8 mouse cellular contexts compared by ENCODE assay signal in the genomic region with DNA sequence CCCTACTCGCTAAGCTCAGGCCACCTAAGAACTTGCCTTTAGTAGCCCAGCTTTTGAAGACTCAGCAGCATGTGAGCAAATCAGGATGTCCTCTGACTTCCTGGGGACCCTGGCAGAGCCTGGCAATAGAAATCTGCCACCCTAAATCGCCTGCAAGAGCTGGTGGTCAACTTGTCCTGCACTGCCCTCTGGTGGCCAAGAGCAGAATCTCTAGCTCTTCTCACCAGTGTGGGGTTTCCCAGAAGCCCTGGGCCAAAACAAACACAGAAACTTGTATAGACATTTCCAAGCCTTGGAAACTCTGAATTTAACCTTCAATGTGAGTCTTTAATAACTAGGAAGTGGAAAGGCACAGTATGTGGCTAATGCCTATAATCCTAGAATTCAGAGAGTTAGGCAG. TPM values are rescaled to one million over a fixed set of nuclear protein-coding genes. Genes with fewer than 3 reads are reported as not detected.
DNase-seq lines count a peak whose midpoint lies in the region; ATAC-seq and TF ChIP-seq lines count a peak whose summit lies in the region.

No protein-coding gene starts in this region.

- no peaks in the 10 kb centered on the region for H3K27me3 ChIP-seq in Patski
- no peaks in the 10 kb centered on the region for H3K27me3 ChIP-seq in forebrain, postnatal 0 days (ENCODE audit: insufficient read depth, low read length)
- no peaks in the 10 kb centered on the region for H3K27me3 ChIP-seq in hindbrain, embryonic 11.5 days (ENCODE audit: control insufficient read depth, insufficient read depth, low read length)

- H3K36me3 ChIP-seq in forebrain, postnatal 0 days (ENCODE audit: insufficient read depth), result no peaks in the 10 kb centered on the region
- no peaks in the 10 kb centered on the region for H3K36me3 ChIP-seq in hindbrain, embryonic 11.5 days (ENCODE audit: control insufficient read depth, insufficient read depth, low read length)

- peak; percentile 96 for TF ChIP-seq CTCF in Patski (IDR thresholded peaks at IDR 0.05)
- peak; percentile 95 for TF ChIP-seq CTCF in forebrain, postnatal 0 days (IDR thresholded peaks at IDR 0.05; ENCODE audit: low read depth)

- in situ Hi-C loops in Patski (cut with MboI; ENCODE audit: low pct_unique_long_range_greater_than_20kb), result loop anchor here (25.0 kb wide), 1 partner anchor 582 kb away; a partner anchor contains a TSS

- no peak overlapping the region for H3K9ac ChIP-seq in forebrain, postnatal 0 days
- H3K9ac ChIP-seq in hindbrain, embryonic 11.5 days (ENCODE audit: low read depth, low read length), result no peak overlapping the region

- H3K4me3 ChIP-seq in forebrain, postnatal 0 days (ENCODE audit: low read depth, low read length), result no peak overlapping the region
- no peak overlapping the region for H3K4me3 ChIP-seq in hindbrain, embryonic 11.5 days (ENCODE audit: low read depth, low read length)

- POLR2A ChIA-PET in Patski (lab: Charles Lee), result interaction anchor here (1.2 kb wide), 1 partner anchor 20 kb away, joined by 3 read pairs; no protein-coding TSS in a partner anchor

- WGBS in forebrain, postnatal 0 days, result 28% methylated on average over 2 of the region's 2 CpGs
- 33% methylated on average over 2 of the region's 2 CpGs for WGBS in hindbrain, embryonic 11.5 days

- peak; percentile 49 for ATAC-seq in Patski
- peak; percentile 82 for ATAC-seq in forebrain, postnatal 0 days
- ATAC-seq in hindbrain, embryonic 11.5 days (ENCODE audit: low FRiP score), result no peak
- ATAC-seq in megakaryocyte, adult 5-6 weeks (ENCODE audit: poor library complexity, severe bottlenecking), result peak; percentile 86

- no peak overlapping the region for H3K27ac ChIP-seq in forebrain, postnatal 0 days (ENCODE audit: low read depth, low read length)
- H3K27ac ChIP-seq in hindbrain, embryonic 11.5 days (ENCODE audit: low read depth, low read length), result no peak overlapping the region

- no peaks in the 10 kb centered on the region for H3K4me1 ChIP-seq in forebrain, postnatal 0 days (ENCODE audit: insufficient read depth)
- no peaks in the 10 kb centered on the region for H3K4me1 ChIP-seq in hindbrain, embryonic 11.5 days (replicated peaks; ENCODE audit: control insufficient read depth, insufficient read depth, low read length)

- CTCF ChIA-PET in Patski (lab: Charles Lee), result interaction anchor here (0.7 to 3.8 kb wide), 18 partner anchors 11 to 284 kb away, joined by 3 to 36 read pairs (median 4); no protein-coding TSS in a partner anchor

- peak; percentile 43 for DNase-seq in Patski (ENCODE audit: low read depth, low spot score)
- peak; percentile 84 to 93 for DNase-seq in cerebellum, adult 18-20 months
- peak; percentile 91 for DNase-seq in forebrain, postnatal 0 days
- DNase-seq in hindbrain, embryonic 11.5 days (ENCODE audit: low spot score), result peak; percentile 92
- DNase-seq in layer of hippocampus, postnatal 36 days, result peak; percentile 79 to 80
- DNase-seq in right cerebral cortex, postnatal 4 days, result peak; percentile 89
- DNase-seq in urinary bladder, postnatal 4 days (ENCODE audit: low spot score in 2 of 2), result peak; percentile 74 to 86

- no peak overlapping the region for H3K4me2 ChIP-seq in forebrain, postnatal 0 days (ENCODE audit: low read depth)
- H3K4me2 ChIP-seq in hindbrain, embryonic 11.5 days (replicated peaks; ENCODE audit: low read depth, low read length), result no peak overlapping the region

- no peaks in the 10 kb centered on the region for H3K9me3 ChIP-seq in forebrain, postnatal 0 days (ENCODE audit: low read length)
- no peaks in the 10 kb centered on the region for H3K9me3 ChIP-seq in hindbrain, embryonic 11.5 days (ENCODE audit: control insufficient read depth, low read length)

RNA-seq across cellular contexts. Expression of a gene that starts 58.3 kb away (rescaled TPM):
- 138 TPM for polyA plus RNA-seq in Patski (2021)
- 13.9 and 17.6 TPM in 2 replicates for total RNA-seq in forebrain, postnatal 0 days (2014; rRNA removed)
- 12.0 and 19.1 TPM in 2 replicates for polyA plus RNA-seq in forebrain, postnatal 0 days (2015; fragmentation: Nextera tagmentation; extraction: Ambion mirVana)
- 47.2 TPM in 2 replicates for polyA plus RNA-seq in hindbrain, embryonic 11.5 days (2014; fragmentation: Nextera tagmentation; extraction: Ambion mirVana)
- total RNA-seq in layer of hippocampus, postnatal 36 days (2021), result 10 to 100 TPM; 49.3 to 50.9 TPM
- not detected in 2 replicates for total RNA-seq in megakaryocyte, adult 5-6 weeks (2015)
- not detected in 2 replicates for total RNA-seq in megakaryocyte, adult 5-6 weeks (2017)

Comparison
In these comparisons a context has a peak if more than half of its experiments do, and no peak if none do; other contexts are left out.
1. RNA of a gene that starts 58.3 kb away (total RNA-seq): 49.3 to 50.9 TPM in layer of hippocampus, postnatal 36 days and 13.9 to 17.6 TPM in forebrain, postnatal 0 days; not detected in megakaryocyte, adult 5-6 weeks; every median in the first group is over 10 times any median in the second.
2. Peak in every context shown above with its lines, with median percentiles within 50 percentile points of each other: DNase-seq.